Mouse (Mus musculus) liver, embryonic 14.5 days (tissue): ENCODE measurements around the gene Slc5a9. TPM values are rescaled to one million over a fixed set of nuclear protein-coding genes. Genes with fewer than 3 reads are reported as not detected.

Experiments
- ATAC-seq: fragments of 200-750 bp; cut with Nextera tagmentation; 2 replicates; pipeline ENCODE4 v1.8.0; 2017; ENCODE audit warnings: moderate number of reproducible peaks, mild to moderate bottlenecking, moderate library complexity; ENCODE audit not compliant: insufficient read depth
- DNase-seq, 3 experiments: peaks; one replicate each; pipeline ENCODE4 v3.0.0-alpha.2; 2012 to 2013; ENCODE audit warnings: low read depth in 3 of 3, low spot score in 3 of 3
- H3K27ac ChIP-seq: fragments of 300-500 bp; sonication (generic); 2 replicates; pipeline ENCODE4 v1.5.1; 2014; ENCODE audit warnings: moderate library complexity, mild to moderate bottlenecking, control low read depth, inconsistent platforms
- H3K27me3 ChIP-seq: fragments of 300-500 bp; sonication (generic); 2 replicates; pipeline ENCODE4 v1.6.1; 2014; ENCODE audit warnings: mild to moderate bottlenecking, low read length, moderate library complexity; ENCODE audit not compliant: control insufficient read depth, insufficient read depth
- H3K36me3 ChIP-seq: fragments of 300-500 bp; sonication (generic); replicated peaks from 2 replicates; pipeline ENCODE4 v1.6.1; 2014; ENCODE audit warnings: low read depth; ENCODE audit not compliant: control insufficient read depth, insufficient read depth
- H3K4me1 ChIP-seq, 2 experiments: fragments of 200-500 bp in 1 of 2; fragments of 300-500 bp in 1 of 2; sonication (generic) in 1 of 2; replicated peaks; 2 replicates each; pipeline ENCODE4 v1.6.1; 2012 to 2014; ENCODE audit warnings: antibody characterized with exemption in 1 of 2, inconsistent platforms in 1 of 2, low read length in 1 of 2; ENCODE audit not compliant: control insufficient read depth in 2 of 2, insufficient read depth in 2 of 2
- H3K4me2 ChIP-seq: fragments of 300-500 bp; sonication (generic); 2 replicates; pipeline ENCODE4 v1.6.1; 2014; ENCODE audit warnings: low read depth, mild to moderate bottlenecking, control low read depth, moderate library complexity
- H3K4me3 ChIP-seq, 2 experiments: fragments of 200-500 bp in 1 of 2; fragments of 300-500 bp in 1 of 2; sonication (generic) in 1 of 2; 2 replicates each; pipeline ENCODE4 v1.5.1; 2012 to 2014; ENCODE audit warnings: low read depth in 2 of 2, low read length in 2 of 2, mild to moderate bottlenecking in 2 of 2, control low read depth in 1 of 2, inconsistent platforms in 1 of 2, moderate library complexity in 1 of 2; ENCODE audit not compliant: insufficient read depth in 1 of 2
- H3K9ac ChIP-seq: fragments of 300-500 bp; sonication (generic); replicated peaks from 2 replicates; pipeline ENCODE4 v1.6.1; 2014; ENCODE audit warnings: mild to moderate bottlenecking, control low read depth, moderate library complexity
- H3K9me3 ChIP-seq: fragments of 300-500 bp; sonication (generic); 2 replicates; pipeline ENCODE4 v1.6.1; 2016; ENCODE audit warnings: low read length, mixed read lengths; ENCODE audit not compliant: control insufficient read depth
- CTCF ChIP-seq: IDR thresholded peaks from 2 replicates; pipeline ENCODE4 v1.5.1; 2016; ENCODE audit warnings: antibody characterized with exemption, low read depth, control low read depth
- EP300 ChIP-seq: IDR thresholded peaks from 2 replicates; pipeline ENCODE4 v1.6.1; 2016; ENCODE audit warnings: antibody characterized with exemption, low read depth
- WGBS: fragments of 180-500 bp; shearing (Covaris S2); extraction: QIAGEN DNeasy Blood & Tissue Kit; methylation state at CpG from one replicate; pipeline ENCODE4 v1.1.7; 2014; ENCODE audit not compliant: insufficient replicate concordance; 5-methylcytosine and 5-hydroxymethylcytosine counted together
- polyA plus RNA-seq, 2 experiments: library from polyadenylated mRNA; depleted of rRNA in 1 of 2; stranded (reverse) in 1 of 2; unstranded in 1 of 2; fragments of >200 nt; fragmentation: Nextera tagmentation in 1 of 2; extraction: Ambion mirVana in 1 of 2; gene quantifications; 2 replicates each; pipeline versions ENCODE4 v1.2.1 to v1.2.3; 2012 to 2014

Slc5a9 gene
- polyA plus RNA-seq, 2 experiments: 0.03 to 0.04 TPM

DNA sequence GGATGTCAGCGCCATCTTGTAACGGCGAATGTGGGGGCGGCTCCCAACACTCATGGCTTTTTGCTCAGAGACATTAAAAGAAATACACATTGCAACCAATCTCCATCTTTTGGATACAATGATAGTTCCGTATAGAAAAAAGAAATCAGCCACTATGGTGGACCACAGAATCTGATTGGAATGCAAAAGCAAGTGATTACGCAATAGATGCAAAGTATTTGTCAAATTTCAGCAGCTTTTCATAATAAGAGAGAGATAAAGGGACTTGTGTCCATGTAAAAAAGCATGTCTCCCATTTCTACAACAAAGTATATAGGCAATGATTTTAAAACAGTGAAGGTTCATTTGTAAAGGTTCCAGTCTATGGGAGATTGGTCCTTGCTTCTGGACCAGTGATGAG lies 63.8 kb downstream of the Slc5a9 start:
- H3K9ac ChIP-seq: no peak overlapping the region
- no peak overlapping the region for H3K4me2 ChIP-seq
- WGBS: 79% methylated on average over 6 of the region's 6 CpGs
- ATAC-seq (no peak), DNase-seq (no peak)
- no peaks in the 10 kb centered on the region for H3K27me3 ChIP-seq
- H3K27ac ChIP-seq: no peak overlapping the region
- no peaks in the 10 kb centered on the region for H3K4me1 ChIP-seq
- H3K9me3 ChIP-seq: no peaks in the 10 kb centered on the region
- no peak overlapping the region for H3K4me3 ChIP-seq
- TF ChIP-seq CTCF: no peak
- TF ChIP-seq EP300: no peak
- no peaks in the 10 kb centered on the region for H3K36me3 ChIP-seq

Other genes starting within 250 kb of the Slc5a9 start
- gene Spata6, start 182.9 kb downstream of the Slc5a9 start, polyA plus RNA-seq (2012; rRNA removed): 1.5 TPM in 2 replicates
- 2.7 and 3.7 TPM in 2 replicates for gene Spata6, start 182.9 kb downstream of the Slc5a9 start, polyA plus RNA-seq (2014; fragmentation: Nextera tagmentation; extraction: Ambion mirVana)
- not detected in 2 replicates for gene Skint8, start 16.5 kb upstream of the Slc5a9 start, polyA plus RNA-seq (2012; rRNA removed)
- not detected in 2 replicates for gene Skint8, start 16.5 kb upstream of the Slc5a9 start, polyA plus RNA-seq (2014; fragmentation: Nextera tagmentation; extraction: Ambion mirVana)
- not detected in 2 replicates for gene Skint7, start 70.0 kb upstream of the Slc5a9 start, polyA plus RNA-seq (2012; rRNA removed)
- gene Skint7, start 70.0 kb upstream of the Slc5a9 start, polyA plus RNA-seq (2014; fragmentation: Nextera tagmentation; extraction: Ambion mirVana): not detected in 2 replicates
- not detected in 2 replicates for gene Skint1, start 103.4 kb upstream of the Slc5a9 start, polyA plus RNA-seq (2012; rRNA removed)
- not detected in 2 replicates for gene Skint1, start 103.4 kb upstream of the Slc5a9 start, polyA plus RNA-seq (2014; fragmentation: Nextera tagmentation; extraction: Ambion mirVana)
- gene Skint4, start 169.1 kb upstream of the Slc5a9 start, polyA plus RNA-seq (2012; rRNA removed): not detected in 2 replicates
- not detected in 2 replicates for gene Skint4, start 169.1 kb upstream of the Slc5a9 start, polyA plus RNA-seq (2014; fragmentation: Nextera tagmentation; extraction: Ambion mirVana)